Mouse (Mus musculus): Measurements from ENCODE around the gene Cpeb3. TPM values are rescaled to one million over a fixed set of nuclear protein-coding genes. Genes with fewer than 3 reads are reported as not detected.
"Not testable (repeated sequence)": the region's sequence is repeated elsewhere in the genome, so short reads cannot be mapped to it uniquely, and the experiment has no call there.

The Cpeb3 gene
- total RNA-seq, 2 experiments from 2014 or later, result 76.5 to 90.5 TPM

GRCm38 (mm10) chr19:37172566-37173130, 35.8 kb downstream of the Cpeb3 start:
- ATAC-seq (replicated peaks; ENCODE audit: low FRiP score, poor library complexity, severe bottlenecking), result no peak

DNA sequence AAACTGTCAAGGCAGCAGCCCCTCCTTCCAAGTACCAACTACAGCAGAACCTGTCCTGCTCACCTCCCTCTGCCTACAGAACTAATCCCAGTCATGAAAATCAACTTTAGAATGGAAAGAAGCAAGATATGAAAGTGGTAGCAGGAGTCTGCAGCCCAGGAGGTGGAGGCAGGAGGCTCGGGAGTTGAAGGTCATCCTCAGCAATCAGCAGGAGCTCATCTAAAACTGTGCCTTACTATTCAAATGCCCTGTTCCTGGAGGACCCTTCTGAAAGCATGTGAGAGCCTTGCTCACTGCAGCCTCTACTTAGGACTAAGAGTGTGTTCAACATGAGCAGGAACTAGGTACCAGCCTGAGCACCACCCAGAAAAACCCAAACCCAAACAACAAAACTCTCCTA, 36.3 kb downstream of the Cpeb3 start:
- no peak for ATAC-seq (replicated peaks; ENCODE audit: low FRiP score, poor library complexity, severe bottlenecking)

DNA sequence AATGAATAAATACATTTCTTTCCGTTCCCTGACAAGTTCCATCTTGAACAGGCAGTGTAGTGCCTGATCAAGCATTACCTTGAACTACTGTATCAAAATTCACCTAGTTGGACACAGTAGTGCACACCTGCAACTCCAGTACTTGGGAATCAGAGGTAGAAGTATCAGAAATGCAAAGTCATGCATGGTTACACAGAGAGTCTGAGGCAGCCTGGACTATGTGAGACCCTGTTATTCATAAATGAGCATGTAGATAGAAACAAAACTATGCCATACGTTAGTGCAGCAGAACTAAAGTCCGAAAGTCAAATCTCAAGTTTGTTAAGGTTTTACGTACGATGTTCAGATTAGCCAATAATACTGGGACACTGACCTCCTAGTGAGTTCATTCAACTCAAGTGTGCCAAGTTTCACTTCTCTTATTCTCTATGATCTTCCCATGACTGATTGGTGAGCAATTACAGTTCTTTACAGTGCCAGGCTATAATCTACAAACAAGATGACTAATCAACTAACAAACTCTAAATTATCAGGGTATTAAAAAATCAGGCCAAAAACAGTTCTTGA, 51.5 kb downstream of the Cpeb3 start:
- 0 out of 2 replicates have a peak, but pooled peaks have one; percentile 61 for ATAC-seq (replicated peaks; ENCODE audit: low FRiP score, poor library complexity, severe bottlenecking)

GRCm38 (mm10) chr19:37156040-37156439, 52.4 kb downstream of the Cpeb3 start:
- no peak for ATAC-seq (replicated peaks; ENCODE audit: low FRiP score, poor library complexity, severe bottlenecking)

- ATAC-seq (replicated peaks; ENCODE audit: low FRiP score, poor library complexity, severe bottlenecking), result no peak
Measured at GRCm38 (mm10) chr19:37147145-37147544, 61.3 kb downstream of the Cpeb3 start.

- ATAC-seq (replicated peaks; ENCODE audit: low FRiP score, poor library complexity, severe bottlenecking), result no peak
Measured at GRCm38 (mm10) chr19:37145846-37146245, 62.6 kb downstream of the Cpeb3 start.

GRCm38 (mm10) chr19:37145401-37145800, 63.0 kb downstream of the Cpeb3 start:
- ATAC-seq (replicated peaks; ENCODE audit: low FRiP score, poor library complexity, severe bottlenecking), result no peak

DNA sequence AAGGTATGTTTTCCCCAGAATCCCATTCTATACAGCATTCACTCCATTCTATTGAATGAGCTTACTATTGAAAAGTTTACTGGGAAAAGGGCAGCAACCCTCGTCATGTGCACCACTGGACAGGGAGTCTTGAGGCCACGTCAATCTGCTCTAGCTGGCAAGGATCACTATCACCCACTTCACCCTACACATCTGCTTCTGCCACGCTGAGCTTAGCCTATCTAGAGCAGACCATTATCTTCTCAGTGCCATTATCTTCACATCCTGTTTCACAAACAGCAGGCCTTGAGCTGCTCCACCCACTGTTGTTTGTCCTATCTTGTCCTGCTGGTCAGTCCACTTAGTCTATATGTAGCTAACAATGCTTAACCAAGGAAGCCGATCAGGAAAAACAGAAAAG, 66.8 kb downstream of the Cpeb3 start:
- ATAC-seq (replicated peaks; ENCODE audit: low FRiP score, poor library complexity, severe bottlenecking), result no peak

DNA sequence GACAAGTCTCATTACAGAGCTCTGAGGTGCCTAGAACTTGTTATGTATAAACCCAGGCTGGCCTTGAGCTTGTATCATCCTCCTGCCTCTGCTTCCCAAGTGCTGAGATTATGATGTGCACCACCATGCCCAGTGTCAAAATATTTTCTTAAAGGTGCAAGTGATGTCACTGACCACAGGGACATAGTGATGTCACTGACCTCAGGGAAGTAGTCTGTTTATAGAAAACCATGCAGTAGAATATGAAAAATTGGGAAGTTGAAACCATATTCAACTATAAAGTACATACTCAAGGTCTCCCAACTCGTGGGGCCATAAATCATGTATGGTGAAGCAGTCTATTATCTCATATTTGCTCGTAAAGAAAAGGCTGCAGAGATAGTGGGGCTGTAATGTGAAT, 71.3 kb downstream of the Cpeb3 start:
- no peak for ATAC-seq (replicated peaks; ENCODE audit: low FRiP score, poor library complexity, severe bottlenecking)

GRCm38 (mm10) chr19:37135459-37135858, 72.9 kb downstream of the Cpeb3 start:
- not testable (repeated sequence) for ATAC-seq (replicated peaks; ENCODE audit: low FRiP score, poor library complexity, severe bottlenecking)

DNA sequence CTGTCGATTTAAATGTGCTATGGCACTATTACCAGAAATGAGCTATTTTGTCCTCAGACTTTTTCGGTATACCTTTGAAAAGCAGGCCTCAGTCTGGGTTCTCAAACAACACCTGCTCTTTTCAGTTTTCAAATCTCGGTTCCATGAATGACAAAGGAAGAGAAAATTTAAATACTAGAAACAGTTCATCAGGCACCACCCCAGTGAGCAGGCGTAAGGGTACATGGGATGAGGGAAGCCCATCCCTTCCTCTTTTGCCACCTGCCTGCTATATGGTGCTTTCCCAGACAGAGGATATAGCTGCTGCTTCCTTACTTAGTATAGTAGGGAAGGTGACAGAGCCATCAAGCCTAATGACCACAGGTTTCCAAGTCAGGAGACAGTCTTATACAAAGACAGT, 74.7 kb downstream of the Cpeb3 start:
- ATAC-seq (replicated peaks; ENCODE audit: low FRiP score, poor library complexity, severe bottlenecking), result no peak

DNA sequence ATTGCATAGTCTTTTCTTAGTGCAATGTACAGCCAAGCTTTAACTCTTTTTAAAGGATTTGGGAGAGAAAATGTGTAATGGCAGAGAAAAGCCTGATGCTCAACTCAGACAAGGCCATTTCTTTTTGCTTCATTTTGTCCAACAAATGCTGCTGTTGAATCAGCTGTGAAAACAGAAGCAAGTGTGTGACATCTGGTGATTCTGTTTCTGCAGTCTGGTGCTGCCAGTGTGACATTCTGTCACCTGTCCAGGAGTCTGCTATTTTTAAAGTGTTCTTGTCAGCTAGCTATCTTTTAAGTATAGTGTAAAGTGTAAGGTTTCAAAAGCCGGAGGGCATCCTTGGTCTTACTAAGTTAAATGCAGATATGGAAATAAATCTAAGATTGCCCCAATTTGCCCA, 76.7 kb downstream of the Cpeb3 start:
- no peak for ATAC-seq (replicated peaks; ENCODE audit: low FRiP score, poor library complexity, severe bottlenecking)

GRCm38 (mm10) chr19:37128461-37128860, 79.9 kb downstream of the Cpeb3 start:
- ATAC-seq (replicated peaks; ENCODE audit: low FRiP score, poor library complexity, severe bottlenecking), result no peak

- ATAC-seq (replicated peaks; ENCODE audit: low FRiP score, poor library complexity, severe bottlenecking), result no peak
Measured at GRCm38 (mm10) chr19:37127018-37127567, 81.3 kb downstream of the Cpeb3 start.

DNA sequence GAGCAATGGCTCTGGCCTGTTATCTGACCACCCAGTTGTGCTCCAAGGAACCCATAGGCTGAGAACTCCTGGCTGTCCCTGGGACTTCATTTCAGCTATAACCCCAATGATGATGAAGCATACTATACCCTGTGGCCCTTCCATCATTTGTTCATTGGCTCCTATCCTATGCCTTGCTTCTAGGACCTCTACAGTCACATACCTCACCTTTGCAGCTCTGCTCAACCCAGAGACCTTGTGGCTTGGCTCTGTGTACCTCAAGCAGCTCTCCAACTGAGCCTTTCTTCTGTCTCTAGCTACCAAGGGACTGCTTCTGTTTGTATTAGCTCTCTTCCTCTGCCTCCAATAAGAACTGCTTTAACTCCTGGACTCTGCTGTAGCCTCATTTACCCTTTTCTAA, 83.4 kb downstream of the Cpeb3 start:
- no peak for ATAC-seq (replicated peaks; ENCODE audit: low FRiP score, poor library complexity, severe bottlenecking)

GRCm38 (mm10) chr19:37119281-37119680, 89.1 kb downstream of the Cpeb3 start:
- no peak for ATAC-seq (replicated peaks; ENCODE audit: low FRiP score, poor library complexity, severe bottlenecking)

- ATAC-seq (replicated peaks; ENCODE audit: low FRiP score, poor library complexity, severe bottlenecking), result no peak
Measured at GRCm38 (mm10) chr19:37115824-37116223, 92.6 kb downstream of the Cpeb3 start.

DNA sequence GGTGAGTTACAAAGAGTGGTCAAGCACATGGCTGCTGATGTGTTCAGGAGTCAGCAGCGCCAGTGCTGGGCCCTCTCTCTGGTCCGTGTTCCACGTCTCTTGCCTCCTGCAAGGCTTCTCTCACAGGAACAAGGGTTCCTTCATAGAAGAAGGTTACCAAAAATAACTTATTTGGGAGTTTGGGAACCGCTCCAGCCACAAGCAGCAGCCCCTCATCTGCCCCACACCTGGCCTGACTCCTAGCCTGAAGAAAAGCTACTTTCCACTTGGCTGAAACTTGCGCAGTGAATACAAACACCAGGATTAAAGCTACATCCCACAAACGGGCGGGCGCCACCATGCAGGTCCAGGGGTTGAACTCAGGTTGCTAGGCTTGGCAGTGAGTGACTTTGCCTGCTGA, 93.0 kb downstream of the Cpeb3 start:
- ATAC-seq (replicated peaks; ENCODE audit: low FRiP score, poor library complexity, severe bottlenecking), result no peak

- ATAC-seq (replicated peaks; ENCODE audit: low FRiP score, poor library complexity, severe bottlenecking), result no peak
Measured at GRCm38 (mm10) chr19:37111831-37112230, 96.6 kb downstream of the Cpeb3 start.

DNA sequence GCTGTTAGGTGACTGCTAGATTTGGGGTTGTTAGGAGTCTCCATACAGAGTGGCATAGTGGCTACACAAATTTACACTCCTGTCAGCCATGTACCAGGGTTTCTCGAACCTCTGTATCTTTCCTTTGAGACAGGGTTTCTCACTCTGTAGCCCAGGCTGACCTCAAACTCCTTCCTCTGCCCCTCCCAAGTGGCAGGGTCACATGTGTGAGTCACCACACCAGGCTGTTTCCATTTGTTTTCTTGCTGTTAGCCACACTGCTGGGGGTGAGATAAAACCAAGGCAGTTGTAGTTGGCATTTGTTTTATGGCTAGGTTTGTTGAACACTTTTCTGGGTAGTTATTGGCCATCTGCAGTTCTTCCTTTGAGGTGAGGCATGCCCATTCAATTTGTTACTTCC, 97.9 kb downstream of the Cpeb3 start:
- no peak for ATAC-seq (replicated peaks; ENCODE audit: low FRiP score, poor library complexity, severe bottlenecking)

GRCm38 (mm10) chr19:37109853-37110252, 98.5 kb downstream of the Cpeb3 start:
- ATAC-seq (replicated peaks; ENCODE audit: low FRiP score, poor library complexity, severe bottlenecking), result no peak

- 0 out of 2 replicates have a peak, but pooled peaks have one; percentile 23 for ATAC-seq (replicated peaks; ENCODE audit: low FRiP score, poor library complexity, severe bottlenecking)
Measured at GRCm38 (mm10) chr19:37100689-37101088, 107.7 kb downstream of the Cpeb3 start.

Measured in erythroblast, adult 5-6 weeks (primary cell).